Mouse (Mus musculus): ENCODE measurements around the gene Hps4.

The Hps4 gene

GRCm38 (mm10) chr5:112367929-112368328 lies 25.0 kb downstream of the Hps4 start:
- DNase-seq: no peak

- DNase-seq: peak; percentile 90 to 92
These were observed 25.8 kb downstream of the Hps4 start for GRCm38 (mm10) chr5:112368666-112369065.

GRCm38 (mm10) chr5:112369326-112369725 lies 26.4 kb downstream of the Hps4 start:
- DNase-seq: no peak

GRCm38 (mm10) chr5:112370236-112370813 lies 27.4 kb downstream of the Hps4 start:
- DNase-seq: no peak

GRCm38 (mm10) chr5:112371933-112372332 lies 29.1 kb downstream of the Hps4 start:
- DNase-seq: peak; percentile 59 to 65

GRCm38 (mm10) chr5:112376111-112376510 lies 33.2 kb downstream of the Hps4 start:
- no peak for DNase-seq

GRCm38 (mm10) chr5:112377380-112377779 lies 34.5 kb downstream of the Hps4 start:
- no peak for DNase-seq

- DNase-seq: no peak
These were observed 35.8 kb downstream of the Hps4 start for GRCm38 (mm10) chr5:112378716-112379115.

- no peak for DNase-seq
These were observed 38.3 kb downstream of the Hps4 start for GRCm38 (mm10) chr5:112381154-112381553.

- no peak for DNase-seq
These were observed 39.2 kb downstream of the Hps4 start for GRCm38 (mm10) chr5:112382042-112382441.

GRCm38 (mm10) chr5:112382641-112383330 lies 39.9 kb downstream of the Hps4 start:
- DNase-seq: no peak

- no peak for DNase-seq
These were observed 42.1 kb downstream of the Hps4 start for GRCm38 (mm10) chr5:112384805-112385472.

- DNase-seq: no peak
These were observed 43.1 kb downstream of the Hps4 start for GRCm38 (mm10) chr5:112385973-112386372.

GRCm38 (mm10) chr5:112389352-112389751 lies 46.5 kb downstream of the Hps4 start:
- DNase-seq: no peak

- no peak for DNase-seq
These were observed 48.1 kb downstream of the Hps4 start for GRCm38 (mm10) chr5:112391002-112391401.

- DNase-seq: no peak
These were observed 48.9 kb downstream of the Hps4 start for GRCm38 (mm10) chr5:112391676-112392323.

GRCm38 (mm10) chr5:112393741-112394414 lies 51.0 kb downstream of the Hps4 start:
- DNase-seq: no peak

- no peak for DNase-seq
These were observed 51.5 kb downstream of the Hps4 start for GRCm38 (mm10) chr5:112394415-112394763.

- peak; percentile 70 to 76 for DNase-seq
These were observed 52.0 kb downstream of the Hps4 start, which contains the start of gene Asphd2 for GRCm38 (mm10) chr5:112394779-112395443. Gene Asphd2 (minus strand): TSS chr5:112394866.

- no peak for DNase-seq
These were observed 53.2 kb downstream of the Hps4 start for GRCm38 (mm10) chr5:112396066-112396465.

GRCm38 (mm10) chr5:112399284-112399683 lies 56.4 kb downstream of the Hps4 start:
- DNase-seq: no peak

GRCm38 (mm10) chr5:112402437-112402836 lies 59.6 kb downstream of the Hps4 start:
- DNase-seq: no peak
